Mouse (Mus musculus) heart, embryonic 12.5 days (tissue): ENCODE measurements around the gene Myo1f. TPM values are rescaled to one million over a fixed set of nuclear protein-coding genes. Genes with fewer than 3 reads are reported as not detected.

Experiments used
- ATAC-seq: fragments of 200-750 bp; cut with Nextera tagmentation; 2 replicates; pipeline ENCODE4 v1.8.0; 2017; ENCODE audit warnings: moderate TSS enrichment, moderate library complexity; ENCODE audit not compliant: insufficient number of reproducible peaks, low FRiP score
- H3K27ac ChIP-seq: fragments of 300-500 bp; sonication (generic); 2 replicates; pipeline ENCODE4 v1.5.1; 2016; ENCODE audit warnings: mild to moderate bottlenecking, moderate library complexity; ENCODE audit not compliant: poor library complexity, severe bottlenecking
- H3K27me3 ChIP-seq: fragments of 300-500 bp; sonication (generic); replicated peaks from 2 replicates; pipeline ENCODE4 v1.6.1; 2016; ENCODE audit warnings: mild to moderate bottlenecking, moderate library complexity
- H3K36me3 ChIP-seq: fragments of 300-500 bp; sonication (generic); 2 replicates; pipeline ENCODE4 v1.6.1; 2016; ENCODE audit warnings: mild to moderate bottlenecking, moderate library complexity
- H3K4me1 ChIP-seq: fragments of 300-500 bp; sonication (generic); replicated peaks from 2 replicates; pipeline ENCODE4 v1.6.1; 2016; ENCODE audit warnings: mild to moderate bottlenecking
- H3K4me2 ChIP-seq: fragments of 300-500 bp; sonication (generic); 2 replicates; pipeline ENCODE4 v1.6.1; 2016; ENCODE audit warnings: mild to moderate bottlenecking, moderate library complexity
- H3K4me3 ChIP-seq: fragments of 300-500 bp; sonication (generic); 2 replicates; pipeline ENCODE4 v1.5.1; 2016; ENCODE audit warnings: mild to moderate bottlenecking
- H3K9ac ChIP-seq: fragments of 300-500 bp; sonication (generic); 2 replicates; pipeline ENCODE4 v1.6.1; 2016; ENCODE audit warnings: mild to moderate bottlenecking, moderate library complexity
- H3K9me3 ChIP-seq: fragments of 300-500 bp; sonication (generic); replicated peaks from 2 replicates; pipeline ENCODE4 v1.6.1; 2016; ENCODE audit warnings: mild to moderate bottlenecking, moderate library complexity
- WGBS: fragments of 180-500 bp; shearing (Covaris S2); methylation state at CpG from one replicate; pipeline ENCODE4 v1.1.7; 2016; 5-methylcytosine and 5-hydroxymethylcytosine counted together
- polyA plus RNA-seq: library from polyadenylated mRNA; unstranded; fragments of >200 nt; fragmentation: Nextera tagmentation; extraction: Ambion mirVana; gene quantifications from 2 replicates; pipeline ENCODE4 v1.2.1, GENCODE M21; 2016

The Myo1f gene
- polyA plus RNA-seq, result 1.6 and 1.9 TPM in 2 replicates

DNA sequence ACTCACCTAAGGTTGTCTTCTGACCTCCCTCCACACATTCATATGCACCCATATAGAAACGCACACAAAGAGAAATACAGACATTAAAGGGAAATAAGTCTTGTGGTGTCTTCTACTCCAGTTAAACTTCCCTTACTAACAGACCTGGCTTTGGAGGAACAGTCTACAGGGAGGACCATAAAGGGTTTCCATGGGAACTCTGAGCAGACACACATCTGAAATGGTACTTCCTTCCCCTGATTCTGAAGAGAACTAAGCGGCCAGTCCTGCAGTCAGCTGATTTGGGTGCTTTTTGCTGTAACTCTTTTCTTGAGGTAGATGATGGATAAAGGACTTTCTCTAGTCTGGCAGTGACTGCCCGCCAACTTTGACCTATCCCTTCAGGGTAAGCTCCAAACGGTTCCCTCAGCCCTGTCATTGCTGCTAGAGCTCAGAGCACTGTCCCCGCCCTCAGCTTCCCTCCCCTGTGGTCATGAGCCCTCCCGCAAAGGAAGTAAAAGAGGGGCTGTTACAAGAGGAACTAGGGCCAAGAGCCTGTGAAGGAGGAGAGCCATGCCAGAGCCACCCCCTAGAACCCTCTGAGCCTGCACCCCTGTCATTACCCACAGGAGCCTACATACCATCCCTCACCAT is at the start of gene Myo1f:
TSS of gene Myo1f (plus strand) at position 485 of the 633 bp plus-strand sequence.
- Histone ChIP-seq H3K4me1 (no peaks in the 10 kb centered on the region), H3K9ac (no peak within 1 kb of the TSS), H3K36me3 (peaks cover 30% of the 10 kb centered on the region), H3K9me3 (no peaks in the 10 kb centered on the region), H3K4me2 (no peak within 1 kb of the TSS), H3K4me3 (no peak within 1 kb of the TSS), H3K27me3 (no peaks in the 10 kb centered on the region), H3K27ac (no peak within 1 kb of the TSS)
- WGBS, result 43% methylated on average over 6 of the region's 6 CpGs
- no peak for ATAC-seq

- H3K36me3 ChIP-seq, result no peaks in the 10 kb centered on the region
- H3K4me1 ChIP-seq, result peaks cover 20% of the 10 kb centered on the region
- no peak overlapping the region for H3K4me3 ChIP-seq
- no peaks in the 10 kb centered on the region for H3K27me3 ChIP-seq
- H3K9me3 ChIP-seq, result no peaks in the 10 kb centered on the region
- WGBS, result 71% methylated on average over 1 of the region's 1 CpGs
- no peak for ATAC-seq
- H3K4me2 ChIP-seq, result no peak overlapping the region
- H3K9ac ChIP-seq, result no peak overlapping the region
- H3K27ac ChIP-seq, result no peak overlapping the region
Observed at GRCm38 (mm10) chr17:33508386-33508785, 47.1 kb upstream of the Myo1f start.

- no peak overlapping the region for H3K4me2 ChIP-seq
- H3K36me3 ChIP-seq, result no peaks in the 10 kb centered on the region
- H3K27me3 ChIP-seq, result no peaks in the 10 kb centered on the region
- no peaks in the 10 kb centered on the region for H3K9me3 ChIP-seq
- ATAC-seq, result no peak
- H3K4me1 ChIP-seq, result peaks cover 8% of the 10 kb centered on the region; the same call in 1 of the 2 replicates
- H3K9ac ChIP-seq, result no peak overlapping the region
- 83% methylated on average over 5 of the region's 5 CpGs for WGBS
- H3K27ac ChIP-seq, result no peak overlapping the region
- H3K4me3 ChIP-seq, result no peak overlapping the region
Observed at GRCm38 (mm10) chr17:33510172-33510571, 45.3 kb upstream of the Myo1f start.

DNA sequence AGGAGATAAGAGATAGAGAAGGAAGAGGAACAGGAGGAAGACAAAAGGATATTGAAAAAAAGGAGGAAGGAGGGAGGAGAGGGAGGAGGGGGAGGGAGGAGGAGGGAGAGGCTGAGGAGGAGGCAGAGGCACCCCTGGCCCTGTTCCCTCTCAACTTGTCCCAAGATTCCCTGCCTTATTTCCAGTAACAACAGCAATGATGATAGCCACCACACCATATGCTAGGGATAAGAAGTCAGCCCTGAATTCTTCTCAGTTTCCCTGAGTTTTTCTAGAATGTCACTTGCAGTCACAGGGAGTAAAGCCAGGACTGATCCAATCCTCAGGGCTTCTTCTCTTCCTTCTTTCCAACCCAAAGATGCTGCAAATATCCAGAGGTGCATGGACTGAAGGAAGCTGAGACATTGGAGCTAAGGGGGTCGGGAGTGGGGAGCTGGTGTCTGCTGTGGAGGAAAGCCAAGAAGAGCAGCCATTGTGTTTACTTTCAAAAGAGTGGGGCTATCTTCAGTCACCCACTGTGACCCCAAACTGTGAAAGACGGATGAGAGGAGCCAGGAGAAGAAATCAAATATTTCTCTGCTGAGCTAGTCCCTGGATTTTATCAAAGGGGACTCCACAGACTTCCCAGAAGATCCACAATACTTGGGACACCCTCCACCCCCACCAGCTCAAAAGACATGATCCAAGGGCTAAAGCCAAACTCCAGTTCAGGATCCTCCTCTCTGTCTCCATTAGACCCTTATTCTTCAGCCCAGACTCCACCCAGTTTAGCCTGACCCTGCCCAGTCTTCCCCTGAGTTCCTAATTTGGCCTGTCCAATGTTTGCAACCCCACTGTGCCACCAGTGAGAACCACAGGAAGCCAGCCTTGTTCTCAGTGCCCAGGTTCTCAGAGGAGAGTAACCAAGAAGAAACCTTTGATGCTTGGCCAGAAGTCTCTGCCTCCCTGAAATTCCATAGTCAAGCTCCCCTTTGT is 42.8 kb upstream of the Myo1f start:
- Histone ChIP-seq H3K27ac (no peak overlapping the region), H3K9ac (no peak overlapping the region), H3K27me3 (no peaks in the 10 kb centered on the region), H3K4me1 (peaks cover 10% of the 10 kb centered on the region; the same call in 1 of the 2 replicates), H3K36me3 (no peaks in the 10 kb centered on the region), H3K9me3 (no peaks in the 10 kb centered on the region), H3K4me2 (no peak overlapping the region), H3K4me3 (no peak overlapping the region)
- WGBS, result 21% methylated on average over 2 of the region's 2 CpGs
- no peak for ATAC-seq

GRCm38 (mm10) chr17:33513874-33514273 is 41.6 kb upstream of the Myo1f start:
- no peaks in the 10 kb centered on the region for H3K9me3 ChIP-seq
- H3K9ac ChIP-seq, result no peak overlapping the region
- 66% methylated on average over 5 of the region's 5 CpGs for WGBS
- no peaks in the 10 kb centered on the region for H3K27me3 ChIP-seq
- no peaks in the 10 kb centered on the region for H3K36me3 ChIP-seq
- no peak overlapping the region for H3K4me3 ChIP-seq
- H3K4me2 ChIP-seq, result no peak overlapping the region
- ATAC-seq, result no peak
- no peak overlapping the region for H3K27ac ChIP-seq
- peaks cover 10% of the 10 kb centered on the region; the same call in 1 of the 2 replicates for H3K4me1 ChIP-seq

- H3K36me3 ChIP-seq, result no peaks in the 10 kb centered on the region
- 11% methylated on average over 1 of the region's 1 CpGs for WGBS
Observed at GRCm38 (mm10) chr17:33520366-33520765, 35.1 kb upstream of the Myo1f start.

GRCm38 (mm10) chr17:33523431-33523917 is 32.0 kb upstream of the Myo1f start:
- H3K4me1 ChIP-seq, result peaks cover 21% of the 10 kb centered on the region
- no peaks in the 10 kb centered on the region for H3K9me3 ChIP-seq
- peak; percentile 58 for ATAC-seq
- H3K27ac ChIP-seq, result 0 out of 2 replicates have a peak overlapping the region, but pooled peaks have one; percentile 7
- peak overlapping the region; percentile 71 for H3K4me3 ChIP-seq
- H3K9ac ChIP-seq, result peak overlapping the region; percentile 78
- 10% methylated on average over 11 of the region's 13 CpGs for WGBS
- peaks cover 11% of the 10 kb centered on the region for H3K36me3 ChIP-seq
- no peaks in the 10 kb centered on the region for H3K27me3 ChIP-seq
- peak overlapping the region; percentile 75 for H3K4me2 ChIP-seq

More at GRCm38 (mm10) chr17:33520366-33520765, 35.1 kb upstream of the Myo1f start:
- H3K27ac ChIP-seq, result no peak overlapping the region
- peaks cover 11% of the 10 kb centered on the region for H3K4me1 ChIP-seq
- H3K9ac ChIP-seq, result no peak overlapping the region
- no peaks in the 10 kb centered on the region for H3K9me3 ChIP-seq
- H3K27me3 ChIP-seq, result no peaks in the 10 kb centered on the region
- ATAC-seq, result no peak
- no peak overlapping the region for H3K4me2 ChIP-seq
- no peak overlapping the region for H3K4me3 ChIP-seq

DNA sequence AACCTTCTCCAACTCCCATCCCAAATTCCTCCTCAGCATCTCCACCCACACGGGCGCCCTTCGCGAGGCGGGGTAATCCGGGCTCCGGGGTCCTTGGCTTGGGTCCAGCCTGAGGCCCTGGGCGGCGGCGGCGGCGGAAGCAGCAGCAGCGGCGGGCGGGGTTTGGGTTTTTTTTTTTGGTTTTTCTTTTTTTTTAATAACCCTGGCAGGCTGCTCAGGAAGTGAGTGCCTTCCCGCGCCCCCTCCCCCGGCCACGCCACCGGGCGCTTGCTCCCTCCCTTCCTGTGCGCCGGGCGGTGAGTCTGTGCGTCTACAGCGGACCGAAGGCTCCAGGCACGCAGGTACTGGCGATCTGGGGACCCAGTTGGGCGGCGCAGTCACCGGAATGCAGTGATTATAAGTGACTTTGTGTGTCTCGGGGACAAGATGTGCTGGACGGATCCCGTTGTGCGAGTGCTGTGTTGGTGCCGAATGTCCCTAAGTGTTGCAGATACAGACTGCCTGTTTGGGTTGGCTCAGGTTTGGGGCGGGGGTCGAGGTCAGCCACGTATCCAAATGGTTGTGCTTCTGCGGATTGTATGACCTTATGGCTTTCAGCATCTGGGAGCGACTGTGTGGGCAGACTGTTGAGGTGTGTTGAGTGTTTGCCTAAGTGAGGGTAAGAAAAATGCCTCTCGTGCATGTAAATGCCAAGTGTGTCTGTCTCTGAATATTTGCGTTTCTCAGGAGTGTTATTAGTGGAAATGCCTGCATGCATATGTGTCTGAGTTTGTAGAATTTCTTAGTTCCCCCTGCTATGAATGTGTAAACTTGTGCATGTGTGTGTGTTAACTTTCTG is 31.4 kb upstream of the Myo1f start, which contains the start of gene Adamts10:
TSS of gene Adamts10 (plus strand) at position 287 of the 838 bp plus-strand sequence.
- Histone ChIP-seq H3K4me3 (peak within 1 kb of the TSS; percentile 71), H3K27me3 (no peaks in the 10 kb centered on the region), H3K4me1 (peaks cover 21% of the 10 kb centered on the region), H3K4me2 (peak within 1 kb of the TSS; percentile 75), H3K27ac (peak within 1 kb of the TSS; percentile 74), H3K9me3 (no peaks in the 10 kb centered on the region), H3K36me3 (peaks cover 18% of the 10 kb centered on the region), H3K9ac (peak within 1 kb of the TSS; percentile 78)
- peak; percentile 68 for ATAC-seq
- WGBS, result under 1% methylated on average over 44 of the region's 44 CpGs

GRCm38 (mm10) chr17:33524806-33525373 is 30.6 kb upstream of the Myo1f start:
- peak; percentile 57; the same call in 1 of the 2 replicates for ATAC-seq
- H3K27me3 ChIP-seq, result no peaks in the 10 kb centered on the region
- 16% methylated on average over 2 of the region's 2 CpGs for WGBS
- peaks cover 25% of the 10 kb centered on the region for H3K36me3 ChIP-seq
- no peaks in the 10 kb centered on the region for H3K9me3 ChIP-seq
- peak overlapping the region; percentile 74 for H3K27ac ChIP-seq
- H3K4me3 ChIP-seq, result peak overlapping the region; percentile 71
- peak overlapping the region; percentile 75 for H3K4me2 ChIP-seq
- peak overlapping the region; percentile 78 for H3K9ac ChIP-seq
- peaks cover 21% of the 10 kb centered on the region for H3K4me1 ChIP-seq

DNA sequence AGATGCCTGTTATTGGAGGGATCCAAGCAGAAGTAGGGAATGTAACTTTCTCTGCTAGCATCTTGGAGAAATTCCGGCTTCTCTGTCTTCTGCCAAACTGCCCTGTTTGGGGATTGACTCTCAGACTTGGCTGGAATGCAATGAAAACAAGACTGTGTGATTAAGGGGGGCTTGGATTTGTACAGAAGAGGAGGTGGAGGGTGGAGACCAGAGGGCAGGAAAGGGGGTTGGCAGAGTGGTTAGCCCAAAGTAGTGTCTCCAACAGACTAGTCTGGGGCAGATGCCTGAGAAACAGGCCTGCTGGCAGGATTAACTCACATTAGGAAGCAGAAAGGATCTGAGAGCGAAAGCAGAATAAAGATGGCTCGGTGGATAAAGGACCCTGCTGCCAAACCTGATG is 29.0 kb upstream of the Myo1f start:
- WGBS, result 62% methylated on average over 3 of the region's 3 CpGs
- peaks cover 21% of the 10 kb centered on the region for H3K4me1 ChIP-seq
- H3K27ac ChIP-seq, result peak overlapping the region; percentile 24; the same call in 1 of the 2 replicates
- H3K4me3 ChIP-seq, result no peak overlapping the region
- H3K27me3 ChIP-seq, result no peaks in the 10 kb centered on the region
- H3K4me2 ChIP-seq, result peak overlapping the region; percentile 75
- ATAC-seq, result no peak
- H3K36me3 ChIP-seq, result peaks cover 41% of the 10 kb centered on the region
- no peaks in the 10 kb centered on the region for H3K9me3 ChIP-seq
- H3K9ac ChIP-seq, result no peak overlapping the region
